Mouse (Mus musculus) adrenal gland, postnatal 10 days (tissue): ENCODE results near the gene Actb. TPM values are rescaled to one million over a fixed set of nuclear protein-coding genes. Genes with fewer than 3 reads are reported as not detected.

ENCODE experiments used
- DNase-seq: peaks from one replicate; pipeline ENCODE4 v3.0.0; 2021; ENCODE audit warnings: mixed read lengths
- long read RNA-seq, 2 experiments: library from polyadenylated mRNA; stranded (forward); transcript quantifications; one replicate each; pipeline ENCODE4 v2.0.0; 2021
- total RNA-seq, 2 experiments: library from RNA; stranded (reverse); gene quantifications; 2 replicates each; pipeline ENCODE4 v1.2.3; 2021

Actb gene
- 1,000 to 10,000 TPM; 2,913 to 2,936 TPM for total RNA-seq
- long read RNA-seq, experiment 1, transcript Actb-201 (6 exons, 1,920 nt), result major isoform, 1,289 of 1,702 reads
- long read RNA-seq, experiment 1, partial matches to known transcripts, result 278 of 1,702 reads
- long read RNA-seq, experiment 1, other reads (novel, unspliced or antisense), result 135 of 1,702 reads
- long read RNA-seq, experiment 2, transcript Actb-201 (6 exons, 1,920 nt), result major isoform, 540 of 612 reads
- long read RNA-seq, experiment 2, partial matches to known transcripts, result 37 of 612 reads
- long read RNA-seq, experiment 2, other reads (novel, unspliced or antisense), result 34 of 612 reads

- peak; percentile 99 for DNase-seq
These were observed at the start of gene Actb for GRCm38 (mm10) chr5:142906532-142907047. Gene Actb (minus strand): TSS chr5:142906754.

- no peak for DNase-seq
These were observed 47.1 kb upstream of the Actb start for GRCm38 (mm10) chr5:142953641-142954040.

GRCm38 (mm10) chr5:142950405-142950804 lies 43.9 kb upstream of the Actb start:
- DNase-seq, result peak; percentile 80

- no peak for DNase-seq
These were observed 43.0 kb upstream of the Actb start for GRCm38 (mm10) chr5:142949580-142949979.

GRCm38 (mm10) chr5:142947460-142947859 lies 40.9 kb upstream of the Actb start:
- no peak for DNase-seq

- DNase-seq, result no peak
These were observed 38.6 kb upstream of the Actb start for GRCm38 (mm10) chr5:142944979-142945682.

- DNase-seq, result no peak
These were observed 33.8 kb upstream of the Actb start for GRCm38 (mm10) chr5:142940393-142940792.

- DNase-seq, result peak; percentile 38
These were observed 31.6 kb upstream of the Actb start for GRCm38 (mm10) chr5:142937956-142938727.

- peak; percentile 92 for DNase-seq
These were observed 29.8 kb upstream of the Actb start for GRCm38 (mm10) chr5:142936336-142936719.

- DNase-seq, result peak; percentile 77
These were observed 29.2 kb upstream of the Actb start for GRCm38 (mm10) chr5:142935642-142936335.

- no peak for DNase-seq
These were observed 26.2 kb upstream of the Actb start for GRCm38 (mm10) chr5:142932731-142933130.

GRCm38 (mm10) chr5:142932084-142932685 lies 25.6 kb upstream of the Actb start:
- DNase-seq, result peak; percentile 87

GRCm38 (mm10) chr5:142931241-142931745 lies 24.7 kb upstream of the Actb start:
- no peak for DNase-seq

GRCm38 (mm10) chr5:142929400-142929752 lies 22.8 kb upstream of the Actb start:
- no peak for DNase-seq

- DNase-seq, result peak; percentile 86
These were observed 22.3 kb upstream of the Actb start for GRCm38 (mm10) chr5:142928749-142929399.

GRCm38 (mm10) chr5:142927341-142927930 lies 20.9 kb upstream of the Actb start:
- DNase-seq, result no peak

GRCm38 (mm10) chr5:142926940-142927228 lies 20.3 kb upstream of the Actb start:
- DNase-seq, result no peak

- peak; percentile 67 for DNase-seq
These were observed 19.8 kb upstream of the Actb start for GRCm38 (mm10) chr5:142926204-142926939.

- DNase-seq, result no peak
These were observed 17.9 kb upstream of the Actb start for GRCm38 (mm10) chr5:142924336-142924959.

- no peak for DNase-seq
These were observed 17.2 kb upstream of the Actb start for GRCm38 (mm10) chr5:142923781-142924180.
